Mouse (Mus musculus): Measurements from ENCODE around the gene Cwf19l1. TPM values are rescaled to one million over a fixed set of nuclear protein-coding genes. Genes with fewer than 3 reads are reported as not detected.
"Not testable (repeated sequence)": the region's sequence is repeated elsewhere in the genome, so short reads cannot be mapped to it uniquely, and the experiment has no call there.

The Cwf19l1 gene
- total and polyA plus RNA-seq, 2 experiments: 12.0 to 12.4 TPM

DNA sequence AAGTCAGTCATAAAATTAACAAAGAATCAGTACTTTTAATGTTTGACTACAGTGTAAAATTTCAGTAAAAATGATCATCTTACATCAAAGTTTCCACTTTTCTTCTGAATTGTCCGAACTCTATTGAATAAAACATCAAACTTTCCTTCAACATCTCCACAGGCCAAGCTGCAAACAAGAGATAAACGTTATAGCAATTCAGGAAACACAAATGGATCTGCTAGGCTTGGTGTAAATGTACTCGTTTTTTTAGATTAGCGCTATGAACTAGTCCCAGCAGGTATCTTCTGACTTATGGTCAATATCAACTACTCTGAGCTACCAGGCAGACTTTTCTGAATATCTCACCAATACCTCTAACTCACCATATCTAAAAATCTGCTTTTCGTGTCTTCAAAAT is 2.8 kb downstream of the Cwf19l1 start:
- no peaks in the 10 kb centered on the region for H3K27me3 ChIP-seq (ENCODE audit: control insufficient read depth, insufficient read depth, low read length)
- TF ChIP-seq CTCF (IDR thresholded peaks at IDR 0.05; ENCODE audit: low read depth, low read length): no peak
- DNase-seq (ENCODE audit: extremely low read depth, low read depth, low spot score): no peak
- whole genome bisulfite sequencing: 86% methylated on average over 5 of the region's 5 CpGs
- H3K9ac ChIP-seq (ENCODE audit: low read depth, low read length): no peak overlapping the region
- H3K4me1 ChIP-seq (ENCODE audit: control insufficient read depth, insufficient read depth, low read length): peaks cover 8% of the 10 kb centered on the region; the same call in 1 of the 2 replicates
- no peak overlapping the region for H3K27ac ChIP-seq (replicated peaks; ENCODE audit: insufficient read depth, low read depth, low read length)
- peaks cover 5% of the 10 kb centered on the region; the same call in 1 of the 2 replicates for H3K79me2 ChIP-seq (ENCODE audit: control insufficient read depth, insufficient read depth, low read length)
- peaks cover 19% of the 10 kb centered on the region for H3K36me3 ChIP-seq (ENCODE audit: control insufficient read depth, insufficient read depth, low read length)
- H3K4me3 ChIP-seq (ENCODE audit: insufficient read depth, low read depth, low read length): no peak overlapping the region

DNA sequence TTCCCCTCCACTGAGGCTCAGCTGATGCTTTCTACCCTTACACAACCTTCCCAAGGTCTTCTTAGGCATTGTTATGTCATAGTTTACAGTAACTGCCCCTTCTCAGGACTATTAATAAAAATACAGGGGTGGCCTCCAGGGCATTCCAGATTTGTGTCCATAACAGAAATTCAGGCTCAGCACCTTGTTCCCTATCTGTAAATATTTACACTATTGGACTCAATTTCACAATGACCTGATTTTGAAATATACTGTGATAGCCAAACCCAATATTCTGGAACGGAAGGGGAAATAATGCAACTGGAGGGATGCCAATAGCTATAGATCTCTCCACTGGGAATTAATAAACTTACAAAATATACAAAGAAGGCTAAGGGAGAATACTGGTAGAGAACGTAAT is 7.1 kb downstream of the Cwf19l1 start:
- peaks cover 7% of the 10 kb centered on the region; the same call in 1 of the 2 replicates for H3K79me2 ChIP-seq (ENCODE audit: control insufficient read depth, insufficient read depth, low read length)
- DNase-seq (ENCODE audit: extremely low read depth, low read depth, low spot score): peak; percentile 92
- H3K4me1 ChIP-seq (ENCODE audit: control insufficient read depth, insufficient read depth, low read length): peaks cover 9% of the 10 kb centered on the region; the same call in 1 of the 2 replicates
- TF ChIP-seq CTCF (IDR thresholded peaks at IDR 0.05; ENCODE audit: low read depth, low read length): no peak
- TF ChIP-seq POLR2A (IDR thresholded peaks at IDR 0.05; ENCODE audit: extremely low read depth, insufficient read depth, low read length): no peak
- H3K4me3 ChIP-seq (ENCODE audit: insufficient read depth, low read depth, low read length): no peak overlapping the region
- H3K9ac ChIP-seq (ENCODE audit: low read depth, low read length): no peak overlapping the region
- WGBS: 23% methylated on average over 2 of the region's 2 CpGs
- H3K27me3 ChIP-seq (ENCODE audit: control insufficient read depth, insufficient read depth, low read length): no peaks in the 10 kb centered on the region
- peaks cover 47% of the 10 kb centered on the region for H3K36me3 ChIP-seq (ENCODE audit: control insufficient read depth, insufficient read depth, low read length)
- peak overlapping the region; percentile 76 for H3K27ac ChIP-seq (replicated peaks; ENCODE audit: insufficient read depth, low read depth, low read length)

DNA sequence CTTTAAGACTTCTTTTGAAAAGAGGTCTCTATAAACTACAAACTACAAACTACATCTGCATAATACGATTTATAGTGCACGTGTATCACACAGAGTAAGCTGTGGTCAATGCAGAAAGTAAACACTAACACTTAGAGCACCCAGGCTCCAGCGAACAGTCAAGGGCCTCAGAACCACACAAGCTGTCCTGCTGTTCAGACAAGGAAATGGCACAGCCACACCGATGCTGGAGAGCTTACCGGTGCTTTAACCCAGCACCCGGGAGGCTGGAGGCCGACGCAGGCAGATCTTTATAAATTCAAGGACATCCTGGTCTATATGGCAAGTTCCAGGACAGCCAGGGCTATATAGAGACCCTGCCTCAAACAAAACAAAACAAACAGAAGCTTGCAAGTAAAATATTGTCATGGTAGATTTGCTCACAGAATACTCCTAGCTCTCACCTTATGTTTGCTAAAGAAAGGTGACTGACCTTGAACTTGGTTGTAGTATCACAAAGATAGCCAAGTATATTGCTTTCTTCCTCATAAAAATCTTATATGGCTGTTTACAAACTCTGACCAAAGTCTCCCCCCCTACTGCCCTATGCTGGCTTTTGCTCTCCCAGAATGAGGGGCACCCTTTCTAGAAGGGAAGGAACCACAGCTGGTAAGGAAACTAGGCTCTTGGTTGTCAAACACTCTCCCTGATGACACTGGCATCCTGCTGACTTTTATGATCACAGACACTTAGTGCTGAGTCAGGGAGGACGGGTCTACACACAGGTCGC is 7.8 kb downstream of the Cwf19l1 start:
- H3K4me3 ChIP-seq (ENCODE audit: insufficient read depth, low read depth, low read length): no peak overlapping the region
- H3K27ac ChIP-seq (replicated peaks; ENCODE audit: insufficient read depth, low read depth, low read length): peak overlapping the region; percentile 76
- H3K79me2 ChIP-seq (ENCODE audit: control insufficient read depth, insufficient read depth, low read length): peaks cover 3% of the 10 kb centered on the region; the same call in 1 of the 2 replicates
- no peak for TF ChIP-seq POLR2A (IDR thresholded peaks at IDR 0.05; ENCODE audit: extremely low read depth, insufficient read depth, low read length)
- no peak for TF ChIP-seq CTCF (IDR thresholded peaks at IDR 0.05; ENCODE audit: low read depth, low read length)
- H3K9ac ChIP-seq (ENCODE audit: low read depth, low read length): peak overlapping the region; percentile 5
- no peak for DNase-seq (ENCODE audit: extremely low read depth, low read depth, low spot score)
- H3K36me3 ChIP-seq (ENCODE audit: control insufficient read depth, insufficient read depth, low read length): peaks cover 49% of the 10 kb centered on the region
- H3K4me1 ChIP-seq (ENCODE audit: control insufficient read depth, insufficient read depth, low read length): peaks cover 9% of the 10 kb centered on the region
- 39% methylated on average over 10 of the region's 10 CpGs for WGBS
- no peaks in the 10 kb centered on the region for H3K27me3 ChIP-seq (ENCODE audit: control insufficient read depth, insufficient read depth, low read length)

DNA sequence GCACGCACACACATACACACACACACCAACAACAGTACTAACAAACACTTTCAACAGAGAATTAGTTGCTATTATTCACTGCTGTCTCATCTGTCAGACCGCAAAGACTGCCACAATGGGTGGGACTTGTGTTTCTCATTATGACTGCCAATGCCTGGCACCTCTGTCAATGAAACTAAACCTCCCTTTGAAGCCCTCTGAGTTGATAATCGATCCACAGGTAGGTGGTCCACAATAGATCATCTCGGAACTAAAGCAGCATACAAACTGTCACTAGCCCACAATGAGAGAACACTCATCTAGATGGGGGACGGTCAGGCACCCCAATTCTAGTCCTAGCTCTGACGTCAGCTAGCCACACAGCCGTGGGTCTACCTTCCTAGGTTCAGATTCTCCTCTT is 14.5 kb downstream of the Cwf19l1 start:
- no peak overlapping the region for H3K27ac ChIP-seq (replicated peaks; ENCODE audit: insufficient read depth, low read depth, low read length)
- peaks cover 7% of the 10 kb centered on the region for H3K4me1 ChIP-seq (ENCODE audit: control insufficient read depth, insufficient read depth, low read length)
- no peak for DNase-seq (ENCODE audit: extremely low read depth, low read depth, low spot score)
- H3K9ac ChIP-seq (ENCODE audit: low read depth, low read length): no peak overlapping the region
- H3K27me3 ChIP-seq (ENCODE audit: control insufficient read depth, insufficient read depth, low read length): no peaks in the 10 kb centered on the region
- TF ChIP-seq POLR2A (IDR thresholded peaks at IDR 0.05; ENCODE audit: extremely low read depth, insufficient read depth, low read length) (no peak), CTCF (IDR thresholded peaks at IDR 0.05; ENCODE audit: low read depth, low read length) (no peak)
- H3K36me3 ChIP-seq (ENCODE audit: control insufficient read depth, insufficient read depth, low read length): peaks cover 48% of the 10 kb centered on the region
- H3K4me3 ChIP-seq (ENCODE audit: insufficient read depth, low read depth, low read length): no peak overlapping the region
- peaks cover 5% of the 10 kb centered on the region; the same call in 1 of the 2 replicates for H3K79me2 ChIP-seq (ENCODE audit: control insufficient read depth, insufficient read depth, low read length)
- 94% methylated on average over 7 of the region's 7 CpGs for WGBS

DNA sequence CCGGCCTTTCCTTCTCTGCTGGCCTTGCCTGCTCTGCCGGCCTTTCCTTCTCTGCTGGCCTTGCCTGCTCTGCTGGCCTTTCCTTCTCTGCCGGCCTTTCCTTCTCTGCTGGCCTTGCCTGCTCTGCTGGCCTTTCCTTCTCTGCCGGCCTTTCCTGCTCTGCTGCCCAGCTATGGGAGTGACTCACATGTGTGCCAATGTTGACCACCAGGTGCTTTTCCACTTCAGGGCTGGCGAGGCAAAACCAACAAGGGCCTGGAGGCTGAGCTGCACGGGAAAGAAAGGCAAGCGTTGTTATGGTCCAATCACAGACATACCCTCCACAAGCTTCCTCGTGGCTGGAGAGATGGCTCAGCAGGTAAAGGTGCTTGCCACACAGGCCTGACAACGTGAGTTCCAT is 15.0 kb downstream of the Cwf19l1 start:
- H3K79me2 ChIP-seq (ENCODE audit: control insufficient read depth, insufficient read depth, low read length); H3K9ac ChIP-seq (ENCODE audit: low read depth, low read length); H3K4me3 ChIP-seq (ENCODE audit: insufficient read depth, low read depth, low read length); H3K27ac ChIP-seq (replicated peaks; ENCODE audit: insufficient read depth, low read depth, low read length); H3K4me1 ChIP-seq (ENCODE audit: control insufficient read depth, insufficient read depth, low read length); DNase-seq (ENCODE audit: extremely low read depth, low read depth, low spot score); H3K27me3 ChIP-seq (ENCODE audit: control insufficient read depth, insufficient read depth, low read length): not testable (repeated sequence)
- peaks cover 48% of the 10 kb centered on the region for H3K36me3 ChIP-seq (ENCODE audit: control insufficient read depth, insufficient read depth, low read length)
- 94% methylated on average over 9 of the region's 9 CpGs for WGBS

DNA sequence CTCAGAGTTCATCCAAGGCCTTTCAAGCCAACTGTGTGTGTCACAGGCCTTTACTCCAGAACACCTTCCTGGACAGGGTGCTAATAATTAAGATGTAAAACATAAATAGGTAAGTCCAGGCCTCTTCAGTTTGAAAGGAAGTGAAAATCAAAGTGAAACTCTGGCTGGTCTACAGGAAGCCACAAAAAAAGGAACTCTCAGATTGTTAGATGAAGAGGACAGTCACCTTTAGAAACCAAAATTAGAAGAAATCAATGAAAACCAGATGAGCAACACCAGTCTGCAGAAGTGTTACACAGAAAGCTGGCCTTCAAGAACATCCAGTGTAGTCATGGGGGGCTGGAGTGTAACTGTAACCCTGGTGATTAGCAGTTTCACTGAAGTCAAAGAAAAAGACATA is 17.9 kb downstream of the Cwf19l1 start:
- DNase-seq (ENCODE audit: extremely low read depth, low read depth, low spot score): no peak
- Histone ChIP-seq H3K4me3 (ENCODE audit: insufficient read depth, low read depth, low read length) (no peak overlapping the region), H3K36me3 (ENCODE audit: control insufficient read depth, insufficient read depth, low read length) (peaks cover 40% of the 10 kb centered on the region), H3K9ac (ENCODE audit: low read depth, low read length) (no peak overlapping the region), H3K27ac (replicated peaks; ENCODE audit: insufficient read depth, low read depth, low read length) (no peak overlapping the region), H3K79me2 (ENCODE audit: control insufficient read depth, insufficient read depth, low read length) (peaks cover 3% of the 10 kb centered on the region; the same call in 1 of the 2 replicates), H3K4me1 (ENCODE audit: control insufficient read depth, insufficient read depth, low read length) (peaks cover 7% of the 10 kb centered on the region), H3K27me3 (ENCODE audit: control insufficient read depth, insufficient read depth, low read length) (no peaks in the 10 kb centered on the region)
- TF ChIP-seq POLR2A (IDR thresholded peaks at IDR 0.05; ENCODE audit: extremely low read depth, insufficient read depth, low read length): no peak
- no peak for TF ChIP-seq CTCF (IDR thresholded peaks at IDR 0.05; ENCODE audit: low read depth, low read length)
